Mouse (Mus musculus): ENCODE data around the gene Fbxo2.
"Not testable (repeated sequence)": the region's sequence is repeated elsewhere in the genome, so short reads cannot be mapped to it uniquely, and the experiment has no call there.

Fbxo2 gene

GRCm38 (mm10) chr4:148177716-148178115 is 17.3 kb downstream of the Fbxo2 start:
- no peak for DNase-seq

GRCm38 (mm10) chr4:148181483-148181882 is 21.1 kb downstream of the Fbxo2 start:
- no peak for DNase-seq

GRCm38 (mm10) chr4:148182363-148182762 is 21.9 kb downstream of the Fbxo2 start:
- DNase-seq: no peak

DNA sequence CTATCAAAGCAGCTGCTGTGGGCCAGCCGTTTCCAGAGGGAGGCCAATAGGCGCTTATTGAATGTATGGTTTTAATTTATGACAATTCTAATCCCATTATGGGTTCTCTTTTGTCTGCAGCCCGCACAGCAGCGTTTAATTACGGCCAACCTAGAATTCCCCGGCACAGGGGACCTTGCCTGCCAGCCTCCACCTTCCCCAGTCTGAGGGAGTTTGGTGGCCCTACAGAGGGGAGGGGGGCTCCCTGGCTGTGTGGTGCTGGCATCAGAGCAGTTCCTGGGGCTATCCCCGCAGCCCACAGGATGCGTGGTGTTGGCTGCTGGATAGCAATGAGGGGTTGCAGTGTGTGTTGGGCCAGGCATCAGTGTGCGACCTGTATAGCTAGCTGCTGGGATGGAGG is 24.1 kb downstream of the Fbxo2 start:
- DNase-seq: no peak

- DNase-seq: no peak
Observed at GRCm38 (mm10) chr4:148185819-148186218, 25.4 kb downstream of the Fbxo2 start.

- DNase-seq: not testable (repeated sequence)
Observed at GRCm38 (mm10) chr4:148188767-148189166, 28.3 kb downstream of the Fbxo2 start.

GRCm38 (mm10) chr4:148192707-148193245 is 32.4 kb downstream of the Fbxo2 start:
- DNase-seq: no peak

- DNase-seq: no peak
Observed at GRCm38 (mm10) chr4:148194400-148194799, 34.0 kb downstream of the Fbxo2 start.

DNA sequence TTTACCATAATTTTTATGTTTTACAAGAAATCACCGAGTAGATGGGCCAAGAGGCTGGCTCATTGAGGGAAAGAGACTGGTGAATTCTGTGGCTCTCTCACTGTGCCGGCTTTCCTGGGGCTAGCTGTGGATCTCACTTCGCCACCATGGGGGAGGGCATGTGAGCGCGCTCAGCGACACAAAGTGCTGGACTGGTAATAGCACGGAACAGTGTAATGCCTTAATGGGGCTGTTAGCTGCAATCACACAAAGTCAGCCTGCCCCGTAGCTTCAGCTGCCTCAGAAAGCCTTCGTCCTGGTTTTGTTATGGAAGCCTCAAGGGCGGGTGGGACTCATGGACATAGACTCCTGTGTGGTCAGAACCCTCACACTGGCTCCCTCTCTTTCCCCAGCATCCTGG is 38.3 kb downstream of the Fbxo2 start:
- DNase-seq: no peak

GRCm38 (mm10) chr4:148203557-148203956 is 43.1 kb downstream of the Fbxo2 start:
- no peak for DNase-seq

- no peak for DNase-seq
Observed at GRCm38 (mm10) chr4:148204061-148204872, 43.8 kb downstream of the Fbxo2 start.

- no peak for DNase-seq
Observed at GRCm38 (mm10) chr4:148204873-148205232, 44.4 kb downstream of the Fbxo2 start.

DNA sequence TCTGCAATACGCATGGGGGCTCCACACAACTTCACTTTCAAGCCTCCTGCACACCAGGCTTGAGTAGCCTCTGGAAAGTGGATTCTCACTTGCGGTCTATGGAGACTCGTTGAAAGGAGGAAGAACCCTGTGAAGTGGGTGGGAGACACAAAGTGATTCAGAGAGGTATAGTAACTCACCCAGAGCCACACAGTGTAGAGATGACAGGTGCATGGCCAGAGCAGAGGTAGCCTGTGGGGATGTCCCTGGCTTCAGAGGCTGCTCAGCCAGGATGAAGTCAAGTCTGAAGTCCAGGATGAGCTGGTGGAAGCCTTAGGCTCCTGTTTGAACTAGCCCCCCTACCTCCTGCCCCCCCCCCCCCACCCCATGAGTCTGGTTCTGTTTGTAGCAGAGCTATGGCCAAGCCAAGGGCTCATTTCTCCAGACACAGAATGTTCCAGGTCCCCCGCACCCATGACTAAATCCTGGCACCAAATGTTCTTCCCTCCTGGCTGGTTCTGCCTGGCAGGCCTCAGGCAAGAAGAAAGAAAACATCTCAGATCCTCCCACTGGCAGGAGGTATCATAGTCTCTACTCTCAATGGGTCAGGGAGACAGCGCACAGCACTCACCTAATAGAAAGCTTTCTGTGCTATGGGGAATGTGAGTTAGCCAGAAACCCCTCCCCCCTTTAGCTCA is 54.2 kb downstream of the Fbxo2 start:
- no peak for DNase-seq

- DNase-seq: no peak
Observed at GRCm38 (mm10) chr4:148215264-148215900, 55.0 kb downstream of the Fbxo2 start.
